Mouse (Mus musculus) CH12.LX (cell line): Measurements from ENCODE around the gene Cct2. TPM values are rescaled to one million over a fixed set of nuclear protein-coding genes. Genes with fewer than 3 reads are reported as not detected.

Experiments used
- DNase-seq: peaks from one replicate; pipeline ENCODE4 v3.0.0-alpha.2; 2013; ENCODE audit errors: extremely low read depth
- H3K27ac ChIP-seq: 2 replicates; pipeline ENCODE4 v1.5.1; 2012; ENCODE audit warnings: low read depth, mild to moderate bottlenecking, control low read depth, moderate library complexity; ENCODE audit not compliant: insufficient read depth
- H3K27me3 ChIP-seq: replicated peaks from 2 replicates; pipeline ENCODE3; 2012; ENCODE audit warnings: inconsistent platforms
- H3K36me3 ChIP-seq, 2 experiments: replicated peaks in 1 of 2; 2 replicates each; pipeline versions ENCODE3 to v1.6.1; 2012; ENCODE audit warnings: inconsistent platforms in 1 of 2, low read length in 1 of 2, mild to moderate bottlenecking in 1 of 2, mixed read lengths in 1 of 2, moderate library complexity in 1 of 2; ENCODE audit not compliant: control insufficient read depth in 1 of 2, insufficient read depth in 1 of 2
- H3K4me1 ChIP-seq, 2 experiments: 2 replicates each; pipeline ENCODE4 v1.6.1; 2012; ENCODE audit warnings: inconsistent platforms in 1 of 2, moderate library complexity in 1 of 2; ENCODE audit not compliant: insufficient read depth in 2 of 2, control insufficient read depth in 1 of 2
- H3K4me2 ChIP-seq: 2 replicates; pipeline ENCODE4 v1.6.1; 2012; ENCODE audit warnings: low read depth, mild to moderate bottlenecking, control low read depth; ENCODE audit not compliant: poor library complexity, insufficient read depth, severe bottlenecking
- H3K4me3 ChIP-seq, 3 experiments: fragments of 150-350 bp in 1 of 3; sonication (generic) in 1 of 3; replicated peaks in 1 of 3; 2 replicates each; pipeline versions ENCODE3 to v1.5.1; 2011 to 2012; ENCODE audit warnings: low read depth in 2 of 3, low read length in 2 of 3, mild to moderate bottlenecking in 2 of 3, moderate library complexity in 2 of 3, control low read depth in 1 of 3, improper control_type of control experiment in 1 of 3, inconsistent platforms in 1 of 3, mixed read lengths in 1 of 3; ENCODE audit not compliant: poor library complexity in 1 of 3
- H3K79me2 ChIP-seq: replicated peaks from 2 replicates; pipeline ENCODE4 v1.6.1; 2012; ENCODE audit warnings: mild to moderate bottlenecking, moderate library complexity; ENCODE audit not compliant: control insufficient read depth, poor library complexity, insufficient read depth, severe bottlenecking; ENCODE audit errors: extremely low read depth
- H3K9ac ChIP-seq: 2 replicates; pipeline ENCODE4 v1.6.1; 2012; ENCODE audit warnings: low read depth, mild to moderate bottlenecking, control low read depth, moderate library complexity; ENCODE audit not compliant: insufficient read depth
- H3K9me3 ChIP-seq: replicated peaks from 2 replicates; pipeline ENCODE3; 2012; ENCODE audit warnings: low read length, inconsistent platforms, mixed read lengths
- BHLHE40 ChIP-seq: IDR thresholded peaks from 2 replicates; pipeline ENCODE4 v1.6.1; 2011; ENCODE audit warnings: mild to moderate bottlenecking, low read depth, low read length, improper control_type of control experiment
- CHD1 ChIP-seq: IDR thresholded peaks from 2 replicates; pipeline ENCODE4 v1.6.1; 2012; ENCODE audit warnings: low read depth, low read length, improper control_type of control experiment, inconsistent platforms
- CHD2 ChIP-seq: IDR thresholded peaks from 2 replicates; pipeline ENCODE4 v1.6.1; 2011; ENCODE audit warnings: low read length, improper control_type of control experiment
- CTCF ChIP-seq, 2 experiments: IDR thresholded peaks in 1 of 2; conservative IDR thresholded peaks in 1 of 2; 2 replicates each; pipeline ENCODE4 v1.5.1; 2011 to 2012; ENCODE audit warnings: low read depth in 2 of 2, low read length in 2 of 2, improper control_type of control experiment in 1 of 2, inconsistent platforms in 1 of 2, mild to moderate bottlenecking in 1 of 2, moderate library complexity in 1 of 2
- E2F4 ChIP-seq: IDR thresholded peaks from 2 replicates; pipeline ENCODE4 v1.6.1; 2011; ENCODE audit warnings: low read depth, low read length, improper control_type of control experiment; ENCODE audit not compliant: insufficient replicate concordance
- ELF1 ChIP-seq: IDR thresholded peaks from 2 replicates; pipeline ENCODE4 v1.6.1; 2014; ENCODE audit warnings: low read depth, mild to moderate bottlenecking, inconsistent platforms, low read length, improper control_type of control experiment
- EP300 ChIP-seq: IDR thresholded peaks from 2 replicates; pipeline ENCODE4 v1.6.1; 2011; ENCODE audit warnings: low read length, improper control_type of control experiment
- ETS1 ChIP-seq: conservative IDR thresholded peaks from 2 replicates; pipeline ENCODE4 v1.6.1; 2012; ENCODE audit warnings: low read depth, mild to moderate bottlenecking, inconsistent platforms, low read length, improper control_type of control experiment, moderate library complexity
- HCFC1 ChIP-seq: IDR thresholded peaks from 2 replicates; pipeline ENCODE4 v1.6.1; 2012; ENCODE audit warnings: low read depth, mild to moderate bottlenecking, inconsistent platforms, low read length, improper control_type of control experiment
- IRF4 ChIP-seq: IDR thresholded peaks from 2 replicates; pipeline ENCODE4 v1.6.1; 2014; ENCODE audit warnings: low read depth, mild to moderate bottlenecking, inconsistent platforms, low read length, improper control_type of control experiment
- JUN ChIP-seq: IDR thresholded peaks from 2 replicates; pipeline ENCODE4 v1.6.1; 2011; ENCODE audit warnings: low read depth, mild to moderate bottlenecking, low read length, improper control_type of control experiment, moderate library complexity; ENCODE audit not compliant: insufficient read depth
- JUND ChIP-seq: conservative IDR thresholded peaks from 2 replicates; pipeline ENCODE4 v1.6.1; 2011; ENCODE audit warnings: low read depth, low read length, improper control_type of control experiment
- KAT2A ChIP-seq: IDR thresholded peaks from 2 replicates; pipeline ENCODE4 v1.6.1; 2012; ENCODE audit warnings: low read length, improper control_type of control experiment, inconsistent platforms; ENCODE audit not compliant: insufficient replicate concordance
- MAX ChIP-seq: IDR thresholded peaks from 2 replicates; pipeline ENCODE4 v1.6.1; 2011; ENCODE audit warnings: low read length, improper control_type of control experiment
- MXI1 ChIP-seq: IDR thresholded peaks from 2 replicates; pipeline ENCODE4 v1.6.1; 2011; ENCODE audit warnings: mild to moderate bottlenecking, low read depth, low read length, improper control_type of control experiment
- MYC ChIP-seq: IDR thresholded peaks from 2 replicates; pipeline ENCODE4 v1.6.1; 2011; ENCODE audit warnings: low read depth, mild to moderate bottlenecking, improper control_type of control experiment, low read length
- NRF1 ChIP-seq: IDR thresholded peaks from 2 replicates; pipeline ENCODE4 v1.6.1; 2014; ENCODE audit warnings: low read depth, mild to moderate bottlenecking, inconsistent platforms, low read length, improper control_type of control experiment, moderate library complexity
- PAX5 ChIP-seq: IDR thresholded peaks from 2 replicates; pipeline ENCODE4 v1.6.1; 2012; ENCODE audit warnings: low read length, inconsistent platforms, mixed read lengths
- POLR2A ChIP-seq: IDR thresholded peaks from 2 replicates; pipeline ENCODE4 v1.6.1; 2011; ENCODE audit warnings: low read depth, mild to moderate bottlenecking, improper control_type of control experiment, low read length
- POLR2AphosphoS2 ChIP-seq: IDR thresholded peaks from 2 replicates; pipeline ENCODE4 v1.6.1; 2011; ENCODE audit warnings: low read depth, low read length, improper control_type of control experiment
- RAD21 ChIP-seq: IDR thresholded peaks from 2 replicates; pipeline ENCODE4 v1.6.1; 2011; ENCODE audit warnings: low read depth, mild to moderate bottlenecking, low read length, improper control_type of control experiment, moderate library complexity
- RCOR1 ChIP-seq: conservative IDR thresholded peaks from 2 replicates; pipeline ENCODE4 v1.6.1; 2012; ENCODE audit warnings: low read depth, mild to moderate bottlenecking, inconsistent platforms, low read length, improper control_type of control experiment
- SIN3A ChIP-seq: IDR thresholded peaks from 2 replicates; pipeline ENCODE4 v1.6.1; 2012; ENCODE audit warnings: low read length, improper control_type of control experiment, inconsistent platforms
- SMC3 ChIP-seq: IDR thresholded peaks from 2 replicates; pipeline ENCODE4 v1.6.1; 2011; ENCODE audit warnings: low read depth, low read length, improper control_type of control experiment
- TBP ChIP-seq: conservative IDR thresholded peaks from 2 replicates; pipeline ENCODE4 v1.6.1; 2011; ENCODE audit warnings: low read depth, low read length, improper control_type of control experiment
- TCF12 ChIP-seq: IDR thresholded peaks from 2 replicates; pipeline ENCODE4 v1.6.1; 2014; ENCODE audit warnings: low read depth, mild to moderate bottlenecking, inconsistent platforms, low read length, improper control_type of control experiment
- UBTF ChIP-seq: IDR thresholded peaks from 2 replicates; pipeline ENCODE4 v1.6.1; 2012; ENCODE audit warnings: low read depth, mild to moderate bottlenecking, inconsistent platforms, low read length, improper control_type of control experiment, moderate library complexity
- USF1 ChIP-seq: IDR thresholded peaks from 2 replicates; pipeline ENCODE4 v1.6.1; 2014; ENCODE audit warnings: low read depth, mild to moderate bottlenecking, inconsistent platforms, low read length, improper control_type of control experiment
- USF2 ChIP-seq: conservative IDR thresholded peaks from 2 replicates; pipeline ENCODE4 v1.6.1; 2011; ENCODE audit warnings: low read depth, low read length, improper control_type of control experiment
- ZC3H11A ChIP-seq: IDR thresholded peaks from 2 replicates; pipeline ENCODE4 v1.6.1; 2012; ENCODE audit warnings: low read depth, mild to moderate bottlenecking, inconsistent platforms, low read length, improper control_type of control experiment
- ZKSCAN1 ChIP-seq: IDR thresholded peaks from 2 replicates; pipeline ENCODE4 v1.6.1; 2012; ENCODE audit warnings: low read depth, inconsistent platforms, low read length, improper control_type of control experiment, borderline replicate concordance
- ZMIZ1 ChIP-seq: IDR thresholded peaks from 2 replicates; pipeline ENCODE4 v1.6.1; 2012; ENCODE audit warnings: low read depth, mild to moderate bottlenecking, inconsistent platforms, low read length, improper control_type of control experiment
- ZNF384 ChIP-seq: IDR thresholded peaks from 2 replicates; pipeline ENCODE4 v1.6.1; 2012; ENCODE audit warnings: low read depth, low read length, improper control_type of control experiment, inconsistent platforms
- dilution Hi-C: fragments of 300-500 bp; cut with MboI; formaldehyde crosslinking; loops from 2 replicates; pipeline ENCODE4 v1.14.3; 2020; ENCODE audit warnings: low sequenced_read_pairs; ENCODE audit not compliant: extremely low pct_unique_long_range_greater_than_20kb, extremely low pct_ligation_motif_present
- in situ Hi-C: fragments of 300-500 bp; cut with MboI; formaldehyde crosslinking; loops from 3 replicates; pipeline ENCODE4 v1.14.3; 2019; ENCODE audit warnings: low sequenced_read_pairs, low pct_ligation_motif_present, low pct_unique_long_range_greater_than_20kb, mixed read lengths
- polyA plus RNA-seq: library from polyadenylated mRNA; unstranded; fragments of >175 nt; gene quantifications from 2 replicates; pipeline ENCODE4 v1.2.1, GENCODE M21; 2012; ENCODE audit warnings: low read depth; ENCODE audit not compliant: insufficient read length
- total RNA-seq, 2 experiments: library from RNA; depleted of rRNA; stranded (reverse); fragments of 300-350 nt in 1 of 2; fragments of >200 nt in 1 of 2; gene quantifications; 2 replicates each; pipeline ENCODE4 v1.2.3; 2012 to 2014

The Cct2 gene
- total and polyA plus RNA-seq, 3 experiments = 448 to 901 (median 889) TPM

GRCm38 (mm10) chr10:117089628-117090027 is 26.0 kb upstream of the Cct2 start:
- Histone ChIP-seq H3K9ac (no peak overlapping the region), H3K4me2 (no peak overlapping the region), H3K79me2 (no peaks in the 10 kb centered on the region), H3K4me3 (no peak overlapping the region), H3K27ac (no peak overlapping the region), H3K4me1 (peaks cover 0 to 4% of the 10 kb centered on the region in 2 experiments; a peak in 1 of 4 replicates), H3K9me3 (no peaks in the 10 kb centered on the region), H3K27me3 (no peaks in the 10 kb centered on the region), H3K36me3 (peaks cover 6 to 56% of the 10 kb centered on the region in 2 experiments)
- TF ChIP-seq MXI1 (no peak), KAT2A (no peak), PAX5 (no peak), TBP (no peak), POLR2A (no peak)
- no peak for DNase-seq
- dilution Hi-C loops (no loop called here), in situ Hi-C loops (no loop called here)

GRCm38 (mm10) chr10:117081914-117082359 is 18.3 kb upstream of the Cct2 start:
- peaks cover 3 to 20% of the 10 kb centered on the region in 2 experiments for H3K4me1 ChIP-seq
- no peaks in the 10 kb centered on the region for H3K27me3 ChIP-seq
- H3K9me3 ChIP-seq = no peaks in the 10 kb centered on the region
- peak overlapping the region; percentile 92 for H3K27ac ChIP-seq
- peak overlapping the region; percentile 14 to 27 (median 15) for H3K4me3 ChIP-seq
- in situ Hi-C loops = no loop called here
- H3K36me3 ChIP-seq = peaks cover 29 to 59% of the 10 kb centered on the region in 2 experiments
- peak overlapping the region; percentile 16 for H3K9ac ChIP-seq
- dilution Hi-C loops = no loop called here
- H3K4me2 ChIP-seq = peak overlapping the region; percentile 87
- DNase-seq = peak; percentile 52
- no peaks in the 10 kb centered on the region for H3K79me2 ChIP-seq
- no peak for TF ChIP-seq USF2
- TF ChIP-seq NRF1 = no peak
- TF ChIP-seq UBTF = no peak
- 0 out of 2 replicates have a peak, but pooled peaks have one; percentile 36 for TF ChIP-seq RCOR1
- TF ChIP-seq SMC3 = no peak
- TF ChIP-seq TCF12 = no peak
- TF ChIP-seq POLR2A = peak; percentile 36; the same call in 1 of the 2 replicates
- peak; percentile 21; the same call in 1 of the 2 replicates for TF ChIP-seq ELF1
- no peak for TF ChIP-seq HCFC1
- TF ChIP-seq SIN3A = no peak; the same call in 1 of the 2 replicates
- no peak for TF ChIP-seq CTCF (conservative IDR thresholded peaks at IDR 0.05 in 1 of 2, IDR thresholded peaks at IDR 0.05 in 1 of 2; ENCODE audit: low read depth in 2 of 2, low read length in 2 of 2)
- TF ChIP-seq BHLHE40 = no peak
- peak; percentile 75 for TF ChIP-seq ETS1
- no peak for TF ChIP-seq CHD2
- no peak for TF ChIP-seq ZMIZ1
- no peak for TF ChIP-seq KAT2A
- 0 out of 2 replicates have a peak, but pooled peaks have one; percentile 19 for TF ChIP-seq TBP
- TF ChIP-seq JUN = 0 out of 2 replicates have a peak, but pooled peaks have one; percentile 12
- TF ChIP-seq JUND = 0 out of 2 replicates have a peak, but pooled peaks have one; percentile 19
- TF ChIP-seq ZC3H11A = no peak
- TF ChIP-seq EP300 = peak; percentile 60; the same call in 1 of the 2 replicates
- peak; percentile 66; the same call in 1 of the 2 replicates for TF ChIP-seq IRF4
- 0 out of 2 replicates have a peak, but pooled peaks have one; percentile 30 for TF ChIP-seq MAX
- TF ChIP-seq ZNF384 = peak; percentile 76
- TF ChIP-seq E2F4 = no peak
- TF ChIP-seq CHD1 = peak; percentile 73; the same call in 1 of the 2 replicates
- no peak for TF ChIP-seq RAD21
- TF ChIP-seq ZKSCAN1 = no peak; the same call in 1 of the 2 replicates
- TF ChIP-seq MYC = no peak
- TF ChIP-seq POLR2AphosphoS2 = no peak
- TF ChIP-seq USF1 = no peak
